ENCODE assay signal across 1 mouse cellular context in genomic region chr19:6040002-6040401, GRCm38 (mm10).
TF ChIP-seq lines count a peak whose summit lies in the region.

No protein-coding gene starts in this region.

TF ChIP-seq in MEL, 35 proteins besides CTCF, POLR2A, EP300 and RAD21 (continued from another document):
- no peak for TF ChIP-seq NRF1 (IDR thresholded peaks at IDR 0.05; ENCODE audit: insufficient read depth, low read depth, low read length, poor library complexity, severe bottlenecking)
- no peak for TF ChIP-seq NELFE (IDR thresholded peaks at IDR 0.05; ENCODE audit: low read depth, low read length)
- TF ChIP-seq TAL1 (IDR thresholded peaks at IDR 0.05; ENCODE audit: low read length) = no peak
- TF ChIP-seq ZNF384 (IDR thresholded peaks at IDR 0.05; ENCODE audit: low read depth, low read length) = no peak
- TF ChIP-seq JUND (IDR thresholded peaks at IDR 0.05; ENCODE audit: low read depth, low read length) = no peak
- TF ChIP-seq ZC3H11A (IDR thresholded peaks at IDR 0.05; ENCODE audit: low read depth, low read length) = peak; percentile 16; the same call in 1 of the 2 replicates
- no peak for TF ChIP-seq MAFK (IDR thresholded peaks at IDR 0.05; ENCODE audit: borderline replicate concordance, low read depth, low read length)
- no peak for TF ChIP-seq HCFC1 (IDR thresholded peaks at IDR 0.05; ENCODE audit: low read depth, low read length)
- TF ChIP-seq ZKSCAN1 (IDR thresholded peaks at IDR 0.05; ENCODE audit: low read depth, low read length) = no peak
- TF ChIP-seq UBTF (IDR thresholded peaks at IDR 0.05; ENCODE audit: borderline replicate concordance, insufficient read depth, low read depth, low read length) = no peak
- TF ChIP-seq USF2 (IDR thresholded peaks at IDR 0.05; ENCODE audit: borderline replicate concordance in 1 of 2, insufficient read depth in 1 of 2, low read depth in 1 of 2, low read length in 2 of 2) = no peak
- TF ChIP-seq RCOR1 (IDR thresholded peaks at IDR 0.05; ENCODE audit: low read depth, low read length) = no peak
- TF ChIP-seq MYC (IDR thresholded peaks at IDR 0.05; ENCODE audit: low read depth, low read length) = peak; percentile 82
- no peak for TF ChIP-seq MYB (IDR thresholded peaks at IDR 0.05; ENCODE audit: low read depth, low read length)
- TF ChIP-seq CHD1 (IDR thresholded peaks at IDR 0.05; ENCODE audit: low read depth, low read length) = no peak
- TF ChIP-seq TBP (IDR thresholded peaks at IDR 0.05; ENCODE audit: low read depth, low read length) = peak; percentile 85
- TF ChIP-seq KAT2A (conservative IDR thresholded peaks at IDR 0.05; ENCODE audit: low read depth, low read length) = no peak
- TF ChIP-seq POLR2AphosphoS2 (IDR thresholded peaks at IDR 0.05; ENCODE audit: low read length) = no peak
- no peak for TF ChIP-seq USF1 (IDR thresholded peaks at IDR 0.05; ENCODE audit: low read depth, low read length)
- no peak for TF ChIP-seq GATA1 (IDR thresholded peaks at IDR 0.05; ENCODE audit: low read depth, low read length)
- no peak for TF ChIP-seq MAZ (IDR thresholded peaks at IDR 0.05; ENCODE audit: low read depth, low read length)
